Mouse (Mus musculus) WW6 (cell line): ENCODE measurements around the gene Cldn22.
"Not testable (repeated sequence)": the region's sequence is repeated elsewhere in the genome, so short reads cannot be mapped to it uniquely, and the experiment has no call there.

Source experiments
- DNase-seq: peaks from one replicate; pipeline ENCODE4 v3.0.0-alpha.2; 2013; ENCODE audit warnings: low read depth, low spot score

The Cldn22 gene

GRCm38 (mm10) chr8:47824182-47824581 is at the start of gene Cldn22:
Cldn22 (plus strand) TSS chr8:47824482.
- DNase-seq: no peak

- DNase-seq: no peak
These were observed 46.9 kb upstream of the Cldn22 start for GRCm38 (mm10) chr8:47777415-47777814.

GRCm38 (mm10) chr8:47779589-47779988 is 44.7 kb upstream of the Cldn22 start:
- DNase-seq: no peak

- no peak for DNase-seq
These were observed 42.4 kb upstream of the Cldn22 start for GRCm38 (mm10) chr8:47781881-47782280.

- no peak for DNase-seq
These were observed 40.7 kb upstream of the Cldn22 start for GRCm38 (mm10) chr8:47783544-47783943.

- DNase-seq: no peak
These were observed 40.3 kb upstream of the Cldn22 start for GRCm38 (mm10) chr8:47783944-47784343.

GRCm38 (mm10) chr8:47784436-47784835 is 39.8 kb upstream of the Cldn22 start:
- DNase-seq: no peak

GRCm38 (mm10) chr8:47786323-47786722 is 38.0 kb upstream of the Cldn22 start:
- DNase-seq: no peak

GRCm38 (mm10) chr8:47787705-47788104 is 36.6 kb upstream of the Cldn22 start:
- no peak for DNase-seq

- DNase-seq: no peak
These were observed 32.3 kb upstream of the Cldn22 start for GRCm38 (mm10) chr8:47791986-47792385.

GRCm38 (mm10) chr8:47799438-47799837 is 24.8 kb upstream of the Cldn22 start:
- DNase-seq: no peak

- no peak for DNase-seq
These were observed 21.9 kb upstream of the Cldn22 start for GRCm38 (mm10) chr8:47802349-47802748.

- DNase-seq: no peak
These were observed 20.0 kb upstream of the Cldn22 start for GRCm38 (mm10) chr8:47804262-47804661.

GRCm38 (mm10) chr8:47809970-47810665 is 14.2 kb upstream of the Cldn22 start:
- no peak for DNase-seq

- peak; percentile 29 for DNase-seq
These were observed 13.6 kb upstream of the Cldn22 start for GRCm38 (mm10) chr8:47810666-47811015.

GRCm38 (mm10) chr8:47811221-47811620 is 13.1 kb upstream of the Cldn22 start:
- DNase-seq: no peak

GRCm38 (mm10) chr8:47819034-47819433 is 5.2 kb upstream of the Cldn22 start:
- no peak for DNase-seq

GRCm38 (mm10) chr8:47820914-47821772 is 3.1 kb upstream of the Cldn22 start:
- no peak for DNase-seq

GRCm38 (mm10) chr8:47821843-47822242 is 2.4 kb upstream of the Cldn22 start, which contains the start of gene Cldn24:
Cldn24 (plus strand) TSS chr8:47822143.
- DNase-seq: no peak

GRCm38 (mm10) chr8:47822541-47822940 is 1.7 kb upstream of the Cldn22 start:
- not testable (repeated sequence) for DNase-seq

- DNase-seq: no peak
These were observed 505 bp upstream of the Cldn22 start for GRCm38 (mm10) chr8:47823777-47824176.

- DNase-seq: no peak
These were observed 1.3 kb downstream of the Cldn22 start for GRCm38 (mm10) chr8:47825596-47825995.

GRCm38 (mm10) chr8:47826911-47827310 is 2.6 kb downstream of the Cldn22 start:
- DNase-seq: no peak
